Mouse (Mus musculus) megakaryocyte, embryonic 14.5 days (primary cell): ENCODE data around the gene Adad2.

Source experiments
- FLI1 ChIP-seq: IDR thresholded peaks from 2 replicates; pipeline ENCODE4 v1.6.1; 2012; ENCODE audit warnings: low read length, inconsistent platforms, mixed read lengths
- GATA1 ChIP-seq: IDR thresholded peaks from 3 replicates; pipeline ENCODE4 v1.6.1; 2012; ENCODE audit warnings: mixed read lengths, low read length, inconsistent platforms, borderline replicate concordance

GRCm38 (mm10) chr8:119624916-119625315 is 12.4 kb downstream of the Adad2 start:
- no peak for TF ChIP-seq GATA1
- TF ChIP-seq FLI1: no peak
